Mouse (Mus musculus) erythroblast, embryonic 14.5 days (primary cell): ENCODE data around the gene Adarb1.

Experiments
- GATA1 ChIP-seq: IDR thresholded peaks from 2 replicates; pipeline ENCODE4 v1.6.1; 2012; ENCODE audit warnings: low read length, inconsistent platforms, mixed read lengths
- TAL1 ChIP-seq: IDR thresholded peaks from 3 replicates; pipeline ENCODE4 v1.6.1; 2012; ENCODE audit warnings: low read length, inconsistent platforms, mixed read lengths

- TF ChIP-seq GATA1 (no peak), TAL1 (no peak)
Measured at GRCm38 (mm10) chr10:77321611-77322010, 96.5 kb downstream of the Adarb1 start.
